Mouse (Mus musculus) adipocyte (in vitro differentiated cells): ENCODE results near the gene Cntd1.
A peak's percentile ranks its signal among the peaks of the same experiment; 100 is the strongest.

Experiments
- DNase-seq: peaks from one replicate; pipeline ENCODE4 v3.0.0-alpha.2; 2016; ENCODE audit warnings: low spot score

The Cntd1 gene

DNA sequence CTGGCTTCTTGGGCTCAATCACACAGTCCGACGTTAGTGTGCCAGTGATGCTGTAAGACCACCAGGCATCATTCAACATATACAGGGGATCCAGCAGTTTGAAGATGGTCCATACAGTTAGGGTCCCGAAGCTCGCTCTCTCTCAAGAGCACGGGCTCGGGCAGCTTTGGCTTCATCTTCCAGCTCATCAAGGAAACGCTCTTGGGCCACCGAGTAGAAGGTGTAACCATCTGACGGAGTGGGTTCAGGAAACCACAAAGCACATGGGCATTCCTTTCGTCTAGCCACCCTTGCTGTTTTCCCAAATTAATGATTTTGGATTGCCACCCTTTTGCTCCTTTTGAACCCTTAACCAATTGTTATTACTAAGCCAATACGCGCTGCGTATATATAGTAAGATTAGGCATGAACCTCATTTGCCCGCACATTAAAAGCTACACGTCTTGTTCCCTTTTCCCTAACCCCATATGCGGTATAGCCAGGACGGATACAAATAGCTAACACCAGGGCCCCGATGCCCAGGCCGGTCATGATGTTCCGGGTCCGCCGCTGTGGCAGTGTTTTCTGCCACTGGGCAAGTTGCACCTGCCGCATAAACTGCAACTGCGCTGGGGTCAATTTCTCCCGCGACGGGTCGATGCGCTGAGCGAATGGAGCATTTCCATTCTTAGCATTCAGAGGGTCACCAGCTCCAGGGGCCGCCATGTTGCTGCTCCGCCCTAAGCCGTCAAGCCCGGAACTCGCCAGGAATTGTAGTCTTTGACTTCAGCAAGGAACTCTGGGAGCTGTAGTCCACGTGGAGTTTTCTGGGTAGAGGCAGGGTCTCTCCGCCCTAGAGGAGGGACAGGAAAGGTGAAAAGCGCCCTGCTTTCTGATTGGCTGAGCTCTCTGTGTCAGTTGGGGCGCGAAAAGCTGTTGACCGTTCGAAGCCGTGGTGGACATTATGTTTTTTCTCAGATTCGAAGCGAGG lies at the start of gene Cntd1, which contains the start of gene Coa3:
Cntd1 (plus strand) TSS at position 790 of the 970 bp plus-strand sequence.
Coa3 (minus strand) TSS at position 892 of the 970 bp plus-strand sequence.
- peak; percentile 67 for DNase-seq

DNA sequence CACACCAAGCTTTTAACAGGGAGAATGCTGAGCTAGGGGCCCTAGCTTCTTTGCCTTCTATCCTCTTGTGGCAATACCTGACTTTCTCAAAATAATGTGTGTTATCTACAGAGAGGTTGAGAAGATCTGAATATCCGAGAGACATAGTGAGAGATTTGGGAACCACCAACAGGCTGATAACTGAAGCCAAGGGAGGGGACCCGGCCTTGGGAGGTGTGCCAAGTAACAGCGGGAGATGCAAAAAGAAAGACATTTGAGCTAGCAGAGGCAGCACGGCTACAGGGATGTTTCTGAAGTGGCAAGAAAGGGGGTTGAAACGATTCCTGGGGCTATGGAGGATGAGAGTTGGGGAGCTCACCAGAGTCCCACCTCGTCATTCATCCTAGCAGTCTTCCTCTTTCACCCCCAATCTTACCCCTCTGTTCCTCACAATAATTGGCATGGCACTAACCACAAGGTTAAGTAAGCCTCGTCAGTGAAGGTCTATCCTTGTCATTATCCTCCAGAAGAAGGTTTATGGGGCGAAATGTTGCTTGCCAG lies 49.4 kb upstream of the Cntd1 start:
- peak; percentile 36 for DNase-seq

GRCm38 (mm10) chr11:101230061-101230511 lies 48.7 kb upstream of the Cntd1 start:
- peak; percentile 89 for DNase-seq

DNA sequence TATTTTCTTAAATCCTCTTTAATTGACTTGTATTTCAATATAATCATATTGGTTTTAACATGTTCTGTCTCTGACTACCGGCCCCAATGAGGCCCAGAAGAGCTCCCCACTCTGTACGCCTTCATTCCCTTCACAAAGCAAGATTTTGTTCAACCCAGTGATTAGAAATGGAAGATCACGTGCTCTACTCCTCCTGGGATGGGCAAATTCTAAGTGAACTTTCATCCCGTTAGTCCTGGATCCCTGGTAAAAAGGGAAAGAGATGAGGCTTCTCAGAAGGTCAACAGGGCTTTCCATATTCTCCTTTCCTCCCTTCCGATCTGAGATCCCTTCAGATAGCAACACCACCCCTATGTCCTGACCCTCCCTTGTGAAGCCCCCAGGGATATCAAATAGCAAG lies 48.3 kb upstream of the Cntd1 start:
- DNase-seq: peak; percentile 78

DNA sequence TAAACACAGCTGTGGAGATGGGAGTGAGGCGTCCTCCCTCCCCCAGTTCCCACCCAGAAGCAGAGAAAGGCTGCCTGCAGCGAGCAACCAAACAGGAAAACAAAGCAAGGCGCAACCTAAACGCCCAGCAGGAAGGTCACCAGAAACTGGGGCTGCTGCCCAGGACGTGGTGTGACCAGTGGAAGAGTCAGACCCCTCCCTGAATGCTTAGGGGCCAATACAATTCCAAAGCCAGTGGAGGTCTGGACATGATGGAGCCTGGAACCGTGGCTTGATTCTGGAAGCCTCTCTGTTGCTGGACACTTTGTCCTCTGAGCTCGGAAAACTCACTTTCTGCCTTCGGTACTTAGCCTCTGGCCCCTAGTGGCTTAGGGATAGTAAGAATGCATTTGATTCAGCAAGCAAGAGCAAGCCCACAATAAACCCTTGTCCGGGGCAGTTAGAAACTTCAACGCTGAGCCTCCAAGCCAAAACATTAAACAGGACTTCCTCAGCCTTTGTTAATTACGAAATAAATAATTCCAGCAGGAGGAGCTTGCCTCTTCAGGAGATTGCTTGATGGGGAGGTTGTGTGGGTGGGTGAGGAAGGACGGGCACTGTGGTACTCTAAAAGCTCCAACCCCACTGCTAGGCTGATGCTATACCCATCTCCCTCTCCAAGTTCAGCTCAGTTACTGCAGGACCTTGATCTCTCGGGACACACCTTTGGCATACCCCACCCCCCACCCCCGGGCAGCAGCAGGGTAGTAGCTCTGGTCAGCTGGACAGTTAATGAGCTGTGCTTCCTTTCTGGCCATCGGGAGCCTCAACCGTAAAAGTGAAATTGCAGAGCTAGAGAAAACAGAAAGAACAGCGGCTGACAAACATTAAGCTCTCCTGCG lies 47.6 kb upstream of the Cntd1 start:
- DNase-seq: peak; percentile 70

DNA sequence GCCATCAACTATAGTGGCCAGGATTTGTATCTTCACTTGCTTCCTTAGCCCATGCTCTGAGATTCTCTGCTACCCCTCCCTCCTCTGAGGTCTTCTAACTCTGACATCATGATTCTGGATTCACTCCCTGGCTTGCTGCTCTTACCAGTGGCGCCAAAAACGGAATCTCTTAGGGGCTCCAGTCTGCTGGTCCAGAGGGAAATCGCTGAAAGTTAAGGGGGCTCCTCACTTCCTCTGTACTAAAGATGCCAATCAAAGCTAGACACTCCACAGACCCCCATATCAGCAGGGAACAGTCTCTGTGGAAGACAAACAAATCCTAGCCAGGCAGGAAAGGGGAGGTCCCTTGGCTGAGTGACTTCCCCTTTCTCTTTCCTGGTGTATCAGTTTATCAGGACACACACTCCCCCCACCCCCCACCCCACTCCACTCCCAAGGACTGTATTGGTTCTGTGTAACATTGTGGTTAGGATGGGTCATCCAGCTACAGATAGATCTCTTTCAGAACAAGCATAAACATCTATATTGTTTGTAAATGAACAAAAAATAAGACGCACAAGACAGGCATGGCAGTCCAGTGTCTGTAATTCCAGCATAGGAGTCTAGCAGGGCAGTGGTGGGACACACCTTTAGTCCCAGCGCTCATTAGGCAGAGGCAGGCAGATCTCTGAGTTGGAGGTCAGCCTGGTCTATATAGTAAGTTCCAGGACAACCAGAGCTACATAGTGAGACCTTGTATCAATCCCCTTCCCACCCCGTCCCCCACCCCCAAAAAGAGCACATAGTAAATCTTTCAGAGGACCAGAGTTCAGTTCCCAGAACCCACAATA lies 46.6 kb upstream of the Cntd1 start:
- peak; percentile 25 for DNase-seq

GRCm38 (mm10) chr11:101233240-101233639 lies 45.6 kb upstream of the Cntd1 start:
- DNase-seq: no peak

GRCm38 (mm10) chr11:101234124-101234523 lies 44.7 kb upstream of the Cntd1 start:
- DNase-seq: no peak

GRCm38 (mm10) chr11:101235429-101235828 lies 43.4 kb upstream of the Cntd1 start:
- DNase-seq: no peak

DNA sequence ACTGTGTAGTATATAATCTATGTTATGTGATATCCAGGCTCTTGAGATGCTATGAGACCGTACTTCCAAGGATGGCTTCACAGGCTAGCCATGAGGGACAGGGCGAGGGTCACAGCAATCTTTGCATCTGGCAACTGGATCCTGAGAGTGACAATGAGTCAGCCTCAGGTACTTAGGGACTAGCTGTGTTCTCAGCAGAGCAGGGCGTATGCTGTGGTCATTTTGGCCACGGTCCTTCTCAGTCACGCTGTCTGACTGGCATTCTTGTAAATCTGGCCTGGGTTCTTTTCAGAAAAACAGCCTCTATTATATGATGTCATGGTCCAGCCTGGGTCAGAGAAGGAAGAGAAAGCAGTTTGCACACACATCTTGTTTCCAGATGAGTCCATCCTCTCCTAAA lies 42.0 kb upstream of the Cntd1 start:
- no peak for DNase-seq

DNA sequence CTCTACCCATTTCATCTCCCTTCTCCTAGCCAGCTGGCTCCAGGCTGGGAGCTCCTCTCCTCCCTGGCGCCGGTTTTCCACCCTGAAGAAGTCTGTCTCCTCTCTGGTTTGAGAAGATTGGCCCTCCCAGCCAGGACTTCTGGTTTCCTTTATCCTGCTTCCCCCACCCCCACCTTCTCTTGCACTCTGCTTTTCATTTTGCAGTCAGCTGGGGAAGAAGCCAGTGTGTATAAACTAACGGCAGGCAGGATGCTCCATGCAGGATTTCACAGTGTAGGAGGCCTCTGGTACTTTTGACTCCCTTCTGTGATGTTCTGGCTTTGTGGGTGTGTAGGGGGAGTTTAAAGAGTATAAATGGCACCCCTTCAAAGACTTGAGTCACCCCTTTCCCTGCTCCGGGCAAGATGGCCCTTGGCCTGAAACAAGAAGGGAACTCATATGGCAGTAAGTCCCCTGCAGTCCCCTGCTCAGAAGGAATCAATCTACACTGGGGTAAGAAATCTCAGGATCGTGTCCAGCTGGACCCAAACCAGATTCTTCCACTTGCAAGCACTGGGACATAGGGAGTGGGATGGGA lies 40.7 kb upstream of the Cntd1 start:
- DNase-seq: peak; percentile 70

DNA sequence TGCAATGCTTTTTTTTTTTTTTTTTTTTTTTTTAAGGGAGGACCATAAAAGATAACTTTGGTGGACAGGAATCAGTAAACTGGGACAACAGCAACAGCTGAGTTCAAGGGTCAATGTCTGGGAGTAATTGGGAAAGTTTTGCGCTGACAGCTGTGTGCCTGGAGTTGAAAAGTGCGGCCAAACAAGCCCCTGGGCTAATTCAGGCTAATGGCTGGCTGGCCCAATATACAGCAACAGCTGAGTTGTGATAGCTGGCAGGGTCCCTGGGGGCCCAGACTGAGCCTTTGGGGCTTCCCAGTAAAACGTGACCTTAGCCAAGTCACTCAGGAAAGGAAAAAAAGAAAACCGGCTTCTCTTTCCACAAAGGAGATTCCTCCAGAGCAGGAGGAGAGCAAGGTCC lies 33.7 kb upstream of the Cntd1 start:
- peak; percentile 79 for DNase-seq

DNA sequence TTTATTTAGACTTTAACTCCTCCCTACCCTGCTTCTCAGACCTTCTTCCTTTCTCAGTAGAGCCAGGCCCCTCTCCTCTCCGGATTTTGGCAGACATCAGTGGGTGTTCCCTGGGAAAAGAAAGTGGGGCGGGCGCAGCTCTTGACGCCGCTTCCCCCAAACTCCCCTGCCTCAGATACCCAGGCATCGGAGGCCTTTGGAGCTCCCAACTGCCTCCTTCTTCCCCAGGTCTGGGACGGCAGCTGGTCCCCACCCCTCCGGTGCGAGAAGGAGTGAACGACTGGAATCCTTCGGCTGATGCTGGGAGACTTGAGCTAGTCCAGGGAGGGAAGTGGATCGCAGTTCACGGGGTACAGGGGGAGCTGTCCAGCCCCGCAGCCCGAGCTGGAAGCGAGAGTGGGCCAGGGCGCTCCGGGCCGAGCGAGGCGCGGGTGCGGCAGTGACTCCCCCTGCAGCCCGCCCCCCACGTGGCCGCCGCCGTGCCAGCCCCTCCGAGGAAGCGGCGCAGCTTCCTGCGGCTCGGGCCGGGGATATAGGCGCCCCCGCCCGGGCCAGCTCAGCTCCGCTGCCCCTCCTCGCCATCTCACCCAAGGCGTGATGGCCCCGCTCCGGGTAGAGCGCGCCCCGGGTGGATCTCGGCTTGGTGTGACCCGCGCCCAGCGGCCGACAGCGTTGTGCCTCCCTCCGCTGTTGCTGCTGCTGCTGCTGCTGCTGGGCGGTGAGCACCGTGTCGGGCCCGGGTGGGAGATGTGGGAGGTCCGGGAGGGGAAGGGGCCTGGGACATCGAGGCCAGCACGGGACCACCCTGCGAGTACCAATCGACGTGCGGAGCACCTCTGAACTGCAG lies 32.7 kb upstream of the Cntd1 start, which contains the start of gene Ramp2:
Ramp2 (plus strand) TSS at position 174 of the 847 bp plus-strand sequence.
- no peak for DNase-seq

DNA sequence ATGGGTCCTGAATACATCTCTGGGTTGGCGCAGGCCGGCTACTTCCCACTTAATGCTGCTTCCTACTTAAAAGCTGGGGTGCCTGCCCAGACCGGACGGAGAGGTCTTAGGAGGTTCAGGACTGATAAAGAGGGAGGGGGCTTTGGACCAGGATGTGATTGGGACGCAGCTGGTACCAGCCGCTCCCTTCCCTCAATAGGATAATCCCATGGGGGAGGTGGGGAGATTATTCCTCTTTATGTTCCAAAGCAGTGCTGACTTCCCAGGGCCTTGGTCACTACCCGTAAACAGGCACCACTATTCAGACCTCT lies 32.2 kb upstream of the Cntd1 start:
- DNase-seq: no peak

- no peak for DNase-seq
Observed at GRCm38 (mm10) chr11:101247521-101248030, 31.2 kb upstream of the Cntd1 start.

DNA sequence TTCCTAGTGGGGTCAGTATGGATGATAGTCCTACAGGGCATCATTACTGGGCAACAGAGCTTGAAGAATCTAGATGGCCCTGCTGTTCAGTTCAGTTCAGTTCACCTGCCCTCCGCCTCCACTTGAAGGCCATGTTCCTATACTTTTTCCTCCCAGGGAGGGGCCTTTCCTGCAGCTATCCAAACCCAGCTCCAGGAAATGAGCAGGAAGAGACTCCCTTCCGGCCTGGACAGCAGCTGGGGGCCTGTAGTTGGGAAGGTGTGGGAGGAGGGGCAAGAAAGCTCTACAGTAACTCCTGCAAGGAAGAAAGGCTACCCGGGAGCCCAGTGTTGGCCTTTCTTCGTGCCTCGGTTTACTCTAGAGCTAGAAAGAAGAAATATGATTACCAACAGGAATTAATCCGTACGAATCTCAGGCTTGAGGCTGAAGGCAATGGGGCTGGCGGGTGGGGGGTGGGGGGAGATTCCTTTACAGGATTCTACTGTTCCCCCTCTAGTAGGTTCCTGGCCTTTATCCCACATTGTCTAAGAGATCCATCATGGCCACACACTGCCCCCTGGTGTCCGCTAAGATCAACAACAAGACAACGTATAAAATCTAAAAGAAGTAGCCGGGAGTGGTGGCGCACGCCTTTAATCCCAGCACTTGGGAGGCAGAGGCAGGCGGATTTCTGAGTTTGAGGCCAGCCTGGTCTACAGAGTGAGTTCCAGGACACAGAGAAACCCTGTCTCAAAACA lies 30.4 kb upstream of the Cntd1 start:
- peak; percentile 69 for DNase-seq

DNA sequence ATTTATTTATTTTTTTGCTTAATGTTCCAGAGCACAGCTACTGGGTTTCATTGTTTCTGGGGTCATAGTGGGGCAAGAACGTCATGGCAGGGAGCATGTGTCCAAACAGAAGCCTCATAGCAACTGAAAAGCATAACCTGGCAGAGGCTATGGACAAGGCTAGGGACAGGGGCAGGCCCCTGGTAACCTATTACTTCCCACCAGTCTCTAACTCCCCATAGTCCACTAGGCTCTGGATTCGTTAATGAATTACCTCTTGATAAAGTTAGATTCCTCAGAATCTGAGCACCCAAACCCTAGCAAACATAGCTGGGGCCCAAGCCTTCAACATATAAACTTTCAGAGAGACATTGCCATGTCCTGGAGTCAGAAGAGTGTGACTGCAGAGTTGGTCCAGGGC lies 27.8 kb upstream of the Cntd1 start:
- no peak for DNase-seq

DNA sequence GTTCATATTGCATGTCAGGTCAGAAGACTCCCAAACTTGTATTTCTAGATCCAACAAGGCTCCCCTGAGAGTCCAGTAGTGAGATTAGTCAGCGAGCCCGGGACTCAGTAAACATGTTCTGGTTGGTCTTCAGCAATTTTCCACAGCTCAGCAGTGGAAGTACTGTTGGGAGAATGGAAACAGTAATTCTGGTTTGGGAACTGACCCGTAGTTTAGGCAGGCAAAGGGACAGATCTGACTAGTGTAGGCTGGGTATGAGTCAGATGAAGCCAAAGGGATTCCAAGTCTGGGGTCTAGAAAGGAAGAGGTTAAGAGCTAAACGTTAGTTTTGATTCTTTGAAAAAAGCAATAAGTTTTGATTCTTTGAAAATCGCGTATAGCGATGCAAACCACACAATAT lies 25.9 kb upstream of the Cntd1 start:
- DNase-seq: peak; percentile 69
